Mouse (Mus musculus) thymus, adult 2 months (tissue): Measurements from ENCODE around the gene Stra6l.

Source experiments
- CTCF ChIP-seq: fragments of 200-500 bp; IDR thresholded peaks from 2 replicates; pipeline ENCODE4 v1.5.1; 2012; ENCODE audit warnings: mild to moderate bottlenecking, control low read depth, low read length, moderate library complexity, borderline replicate concordance; ENCODE audit not compliant: control insufficient read depth, poor library complexity, insufficient read depth; ENCODE audit errors: extremely low read depth
- POLR2A ChIP-seq: fragments of 200-500 bp; IDR thresholded peaks from 2 replicates; pipeline ENCODE4 v1.6.1; 2012; ENCODE audit warnings: mild to moderate bottlenecking, low read length, control low read depth, moderate library complexity; ENCODE audit not compliant: control insufficient read depth, poor library complexity, insufficient read depth; ENCODE audit errors: extremely low read depth

- no peak for TF ChIP-seq CTCF
- no peak for TF ChIP-seq POLR2A
Measured at GRCm38 (mm10) chr4:45824049-45824760, 24.3 kb upstream of the Stra6l start.
